Mouse (Mus musculus): ENCODE measurements around the gene Layn.

DNA sequence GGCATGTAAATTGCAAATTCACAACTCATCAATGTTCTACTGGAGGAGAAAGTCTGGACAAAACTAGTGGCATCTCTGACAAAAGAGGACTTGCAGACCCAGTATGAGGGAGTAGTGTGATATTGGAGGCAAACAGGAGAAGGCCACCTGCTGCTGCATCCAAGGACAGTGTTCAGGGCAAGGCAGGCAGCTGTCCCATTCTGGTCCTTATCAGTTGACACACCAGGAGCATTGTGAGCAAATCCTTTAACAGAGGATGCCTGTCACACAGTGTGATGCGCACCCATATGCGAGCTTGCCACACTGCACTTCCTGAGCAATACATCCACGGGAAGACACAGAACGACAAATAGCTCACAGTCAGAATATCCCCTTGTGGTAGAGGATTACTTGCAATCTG lies 37.9 kb upstream of the Layn start:
- TF ChIP-seq MAFK (IDR thresholded peaks at IDR 0.05; ENCODE audit: insufficient read depth, low read depth, low read length) (no peak), HCFC1 (IDR thresholded peaks at IDR 0.05; ENCODE audit: borderline replicate concordance, insufficient read depth, low read length) (no peak), ZC3H11A (IDR thresholded peaks at IDR 0.05; ENCODE audit: borderline replicate concordance, low read depth, low read length) (no peak), CHD2 (IDR thresholded peaks at IDR 0.05; ENCODE audit: low read depth, low read length) (no peak)

All from ES-E14 (cell line).